Mouse (Mus musculus) CH12.LX (cell line): ENCODE data around the gene Akap1. TPM values are rescaled to one million over a fixed set of nuclear protein-coding genes. Genes with fewer than 3 reads are reported as not detected.

Experiments
- DNase-seq: peaks from one replicate; pipeline ENCODE4 v3.0.0-alpha.2; 2013; ENCODE audit errors: extremely low read depth
- H3K27ac ChIP-seq: 2 replicates; pipeline ENCODE4 v1.5.1; 2012; ENCODE audit warnings: low read depth, mild to moderate bottlenecking, control low read depth, moderate library complexity; ENCODE audit not compliant: insufficient read depth
- H3K27me3 ChIP-seq: replicated peaks from 2 replicates; pipeline ENCODE3; 2012; ENCODE audit warnings: inconsistent platforms
- H3K36me3 ChIP-seq, 2 experiments: replicated peaks in 1 of 2; 2 replicates each; pipeline versions ENCODE3 to v1.6.1; 2012; ENCODE audit warnings: inconsistent platforms in 1 of 2, low read length in 1 of 2, mild to moderate bottlenecking in 1 of 2, mixed read lengths in 1 of 2, moderate library complexity in 1 of 2; ENCODE audit not compliant: control insufficient read depth in 1 of 2, insufficient read depth in 1 of 2
- H3K4me1 ChIP-seq, 2 experiments: 2 replicates each; pipeline ENCODE4 v1.6.1; 2012; ENCODE audit warnings: inconsistent platforms in 1 of 2, moderate library complexity in 1 of 2; ENCODE audit not compliant: insufficient read depth in 2 of 2, control insufficient read depth in 1 of 2
- H3K4me2 ChIP-seq: 2 replicates; pipeline ENCODE4 v1.6.1; 2012; ENCODE audit warnings: low read depth, mild to moderate bottlenecking, control low read depth; ENCODE audit not compliant: poor library complexity, insufficient read depth, severe bottlenecking
- H3K4me3 ChIP-seq, 3 experiments: fragments of 150-350 bp in 1 of 3; sonication (generic) in 1 of 3; replicated peaks in 1 of 3; 2 replicates each; pipeline versions ENCODE3 to v1.5.1; 2011 to 2012; ENCODE audit warnings: low read depth in 2 of 3, low read length in 2 of 3, mild to moderate bottlenecking in 2 of 3, moderate library complexity in 2 of 3, control low read depth in 1 of 3, improper control_type of control experiment in 1 of 3, inconsistent platforms in 1 of 3, mixed read lengths in 1 of 3; ENCODE audit not compliant: poor library complexity in 1 of 3
- H3K79me2 ChIP-seq: replicated peaks from 2 replicates; pipeline ENCODE4 v1.6.1; 2012; ENCODE audit warnings: mild to moderate bottlenecking, moderate library complexity; ENCODE audit not compliant: control insufficient read depth, poor library complexity, insufficient read depth, severe bottlenecking; ENCODE audit errors: extremely low read depth
- H3K9ac ChIP-seq: 2 replicates; pipeline ENCODE4 v1.6.1; 2012; ENCODE audit warnings: low read depth, mild to moderate bottlenecking, control low read depth, moderate library complexity; ENCODE audit not compliant: insufficient read depth
- H3K9me3 ChIP-seq: replicated peaks from 2 replicates; pipeline ENCODE3; 2012; ENCODE audit warnings: low read length, inconsistent platforms, mixed read lengths
- CHD2 ChIP-seq: IDR thresholded peaks from 2 replicates; pipeline ENCODE4 v1.6.1; 2011; ENCODE audit warnings: low read length, improper control_type of control experiment
- EP300 ChIP-seq: IDR thresholded peaks from 2 replicates; pipeline ENCODE4 v1.6.1; 2011; ENCODE audit warnings: low read length, improper control_type of control experiment
- ETS1 ChIP-seq: conservative IDR thresholded peaks from 2 replicates; pipeline ENCODE4 v1.6.1; 2012; ENCODE audit warnings: low read depth, mild to moderate bottlenecking, inconsistent platforms, low read length, improper control_type of control experiment, moderate library complexity
- IRF4 ChIP-seq: IDR thresholded peaks from 2 replicates; pipeline ENCODE4 v1.6.1; 2014; ENCODE audit warnings: low read depth, mild to moderate bottlenecking, inconsistent platforms, low read length, improper control_type of control experiment
- JUN ChIP-seq: IDR thresholded peaks from 2 replicates; pipeline ENCODE4 v1.6.1; 2011; ENCODE audit warnings: low read depth, mild to moderate bottlenecking, low read length, improper control_type of control experiment, moderate library complexity; ENCODE audit not compliant: insufficient read depth
- JUND ChIP-seq: conservative IDR thresholded peaks from 2 replicates; pipeline ENCODE4 v1.6.1; 2011; ENCODE audit warnings: low read depth, low read length, improper control_type of control experiment
- MAFK ChIP-seq: IDR thresholded peaks from 2 replicates; pipeline ENCODE4 v1.6.1; 2011; ENCODE audit warnings: low read length, improper control_type of control experiment; ENCODE audit not compliant: insufficient replicate concordance
- MAX ChIP-seq: IDR thresholded peaks from 2 replicates; pipeline ENCODE4 v1.6.1; 2011; ENCODE audit warnings: low read length, improper control_type of control experiment
- MEF2A ChIP-seq: IDR thresholded peaks from 2 replicates; pipeline ENCODE4 v1.6.1; 2014; ENCODE audit warnings: low read depth, mild to moderate bottlenecking, inconsistent platforms, low read length, improper control_type of control experiment, borderline replicate concordance
- PAX5 ChIP-seq: IDR thresholded peaks from 2 replicates; pipeline ENCODE4 v1.6.1; 2012; ENCODE audit warnings: low read length, inconsistent platforms, mixed read lengths
- RAD21 ChIP-seq: IDR thresholded peaks from 2 replicates; pipeline ENCODE4 v1.6.1; 2011; ENCODE audit warnings: low read depth, mild to moderate bottlenecking, low read length, improper control_type of control experiment, moderate library complexity
- RCOR1 ChIP-seq: conservative IDR thresholded peaks from 2 replicates; pipeline ENCODE4 v1.6.1; 2012; ENCODE audit warnings: low read depth, mild to moderate bottlenecking, inconsistent platforms, low read length, improper control_type of control experiment
- SIN3A ChIP-seq: IDR thresholded peaks from 2 replicates; pipeline ENCODE4 v1.6.1; 2012; ENCODE audit warnings: low read length, improper control_type of control experiment, inconsistent platforms
- SMC3 ChIP-seq: IDR thresholded peaks from 2 replicates; pipeline ENCODE4 v1.6.1; 2011; ENCODE audit warnings: low read depth, low read length, improper control_type of control experiment
- ZKSCAN1 ChIP-seq: IDR thresholded peaks from 2 replicates; pipeline ENCODE4 v1.6.1; 2012; ENCODE audit warnings: low read depth, inconsistent platforms, low read length, improper control_type of control experiment, borderline replicate concordance
- dilution Hi-C: fragments of 300-500 bp; cut with MboI; formaldehyde crosslinking; loops from 2 replicates; pipeline ENCODE4 v1.14.3; 2020; ENCODE audit warnings: low sequenced_read_pairs; ENCODE audit not compliant: extremely low pct_unique_long_range_greater_than_20kb, extremely low pct_ligation_motif_present
- in situ Hi-C: fragments of 300-500 bp; cut with MboI; formaldehyde crosslinking; loops from 3 replicates; pipeline ENCODE4 v1.14.3; 2019; ENCODE audit warnings: low sequenced_read_pairs, low pct_ligation_motif_present, low pct_unique_long_range_greater_than_20kb, mixed read lengths
- polyA plus RNA-seq: library from polyadenylated mRNA; unstranded; fragments of >175 nt; gene quantifications from 2 replicates; pipeline ENCODE4 v1.2.1, GENCODE M21; 2012; ENCODE audit warnings: low read depth; ENCODE audit not compliant: insufficient read length
- total RNA-seq, 2 experiments: library from RNA; depleted of rRNA; stranded (reverse); fragments of 300-350 nt in 1 of 2; fragments of >200 nt in 1 of 2; gene quantifications; 2 replicates each; pipeline ENCODE4 v1.2.3; 2012 to 2014

The Akap1 gene
- total and polyA plus RNA-seq, 3 experiments, result 46.4 to 54.8 (median 51.6) TPM

DNA sequence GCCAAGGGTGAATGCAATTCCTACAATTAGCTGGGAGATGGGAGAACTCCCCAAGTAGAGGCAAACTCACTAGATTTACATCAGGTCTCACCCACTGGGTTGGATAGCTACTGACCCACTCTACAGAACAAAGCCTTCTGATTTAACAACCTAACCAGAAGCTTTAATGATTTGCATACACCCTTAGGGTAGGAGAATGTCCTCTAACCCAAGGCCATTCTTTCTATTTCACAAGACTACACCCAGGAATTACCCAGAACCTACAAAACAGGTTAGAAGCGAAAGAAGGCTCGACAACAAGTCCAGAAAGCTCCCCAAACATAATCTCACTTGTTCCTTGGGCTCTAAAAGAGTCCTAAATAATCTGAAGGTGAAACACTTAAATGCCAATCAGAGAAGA lies 2.0 kb downstream of the Akap1 start:
- peak overlapping the region; percentile 66 to 89 (median 77) for H3K4me3 ChIP-seq
- in situ Hi-C loops, result no loop called here

GRCm38 (mm10) chr11:88861060-88861459 lies 3.3 kb downstream of the Akap1 start:
- in situ Hi-C loops (no loop called here), dilution Hi-C loops (no loop called here)
- H3K9ac ChIP-seq, result no peak overlapping the region
- no peak overlapping the region for H3K4me2 ChIP-seq
- H3K9me3 ChIP-seq, result no peaks in the 10 kb centered on the region
- peaks cover 27 to 64% of the 10 kb centered on the region in 2 experiments for H3K4me1 ChIP-seq
- peaks cover 0 to 25% of the 10 kb centered on the region in 2 experiments for H3K36me3 ChIP-seq
- H3K27me3 ChIP-seq, result no peaks in the 10 kb centered on the region
- DNase-seq, result no peak
- H3K4me3 ChIP-seq, result no peak overlapping the region
- H3K27ac ChIP-seq, result no peak overlapping the region
- H3K79me2 ChIP-seq, result peaks cover 64% of the 10 kb centered on the region
- TF ChIP-seq SIN3A (no peak), JUN (no peak), ETS1 (no peak), JUND (no peak), RAD21 (no peak), EP300 (no peak), MAFK (no peak), MEF2A (no peak)

More for the DNA sequence above, 2.0 kb downstream of the Akap1 start:
- TF ChIP-seq CHD2, result no peak; the same call in 1 of the 2 replicates
- TF ChIP-seq PAX5, result no peak
- dilution Hi-C loops, result no loop called here
- H3K4me2 ChIP-seq, result peak overlapping the region; percentile 52
- H3K27me3 ChIP-seq, result no peaks in the 10 kb centered on the region
- peak overlapping the region; percentile 52; the same call in 1 of the 2 replicates for H3K9ac ChIP-seq
- H3K36me3 ChIP-seq, result peaks cover 0 to 20% of the 10 kb centered on the region in 2 experiments
- peaks cover 23 to 51% of the 10 kb centered on the region in 2 experiments for H3K4me1 ChIP-seq
- H3K9me3 ChIP-seq, result no peaks in the 10 kb centered on the region
- no peak for DNase-seq
- H3K27ac ChIP-seq, result peak overlapping the region; percentile 9; the same call in 1 of the 2 replicates
- H3K79me2 ChIP-seq, result peaks cover 55% of the 10 kb centered on the region

- dilution Hi-C loops, result no loop called here
Observed at GRCm38 (mm10) chr11:88860641-88861040, 3.7 kb downstream of the Akap1 start.

More at GRCm38 (mm10) chr11:88860641-88861040, 3.7 kb downstream of the Akap1 start:
- no peak for DNase-seq
- H3K36me3 ChIP-seq, result peaks cover 0 to 28% of the 10 kb centered on the region in 2 experiments
- H3K79me2 ChIP-seq, result peaks cover 68% of the 10 kb centered on the region
- no peak overlapping the region for H3K4me3 ChIP-seq
- no peak for TF ChIP-seq JUND
- TF ChIP-seq IRF4, result no peak
- no peak for TF ChIP-seq SMC3
- no peak for TF ChIP-seq ZKSCAN1
- TF ChIP-seq MAX, result no peak
- TF ChIP-seq RCOR1, result no peak
- no peak for TF ChIP-seq ETS1
- TF ChIP-seq, all 38 proteins: peak for 0
- no peak overlapping the region for H3K9ac ChIP-seq
- H3K27ac ChIP-seq, result no peak overlapping the region
- no peak overlapping the region for H3K4me2 ChIP-seq
- no peaks in the 10 kb centered on the region for H3K27me3 ChIP-seq
- H3K4me1 ChIP-seq, result peaks cover 27 to 68% of the 10 kb centered on the region in 2 experiments
- in situ Hi-C loops, result no loop called here
- H3K9me3 ChIP-seq, result no peaks in the 10 kb centered on the region
